Mouse (Mus musculus): ENCODE results near the gene Ezr. TPM values are rescaled to one million over a fixed set of nuclear protein-coding genes. Genes with fewer than 3 reads are reported as not detected.
"Not testable (repeated sequence)": the region's sequence is repeated elsewhere in the genome, so short reads cannot be mapped to it uniquely, and the experiment has no call there.

The Ezr gene
- polyA plus RNA-seq, 1 experiment from 2014 or later, result 46.9 TPM

DNA sequence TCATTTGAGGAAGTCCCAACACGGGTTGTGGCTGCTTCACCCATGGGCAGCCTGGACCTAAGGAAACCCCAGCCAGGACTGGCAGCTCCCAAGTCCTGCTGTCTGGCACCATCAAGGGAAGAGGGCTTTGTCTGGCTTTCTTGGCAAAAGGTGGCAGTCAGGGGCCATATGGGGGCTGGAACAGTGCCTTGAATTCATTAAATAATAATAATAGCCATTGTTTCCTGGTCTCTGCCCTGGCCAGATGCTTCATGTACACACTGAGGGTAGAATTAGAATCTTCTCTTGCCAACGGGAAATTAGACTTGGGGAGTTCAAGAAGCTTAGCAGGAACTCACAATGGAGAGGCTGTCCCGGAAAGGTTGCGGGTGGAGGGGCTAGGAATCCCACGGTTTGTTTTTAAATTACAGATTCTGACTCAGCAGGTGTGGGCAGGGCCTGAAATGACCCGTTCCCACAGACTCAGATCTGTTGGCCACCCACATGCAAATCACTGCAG is 53.3 kb downstream of the Ezr start:
- Histone ChIP-seq H3K36me3 (replicated peaks; ENCODE audit: control insufficient read depth, insufficient read depth, low read depth, low read length) (no peaks in the 10 kb centered on the region), H3K4me2 (ENCODE audit: low read depth, low read length) (no peak overlapping the region), H3K9me3 (replicated peaks; ENCODE audit: control insufficient read depth, low read length) (no peaks in the 10 kb centered on the region), H3K27me3 (ENCODE audit: control insufficient read depth, insufficient read depth, low read length) (no peaks in the 10 kb centered on the region), H3K9ac (replicated peaks; ENCODE audit: low read length) (no peak overlapping the region), H3K4me1 (ENCODE audit: control insufficient read depth, insufficient read depth, low read length) (no peaks in the 10 kb centered on the region), H3K27ac (replicated peaks; ENCODE audit: low read depth, low read length) (no peak overlapping the region), H3K4me3 (ENCODE audit: low read depth, low read length) (no peak overlapping the region)
- 19% methylated on average over 6 of the region's 6 CpGs for WGBS
- ATAC-seq (replicated peaks; ENCODE audit: insufficient number of reproducible peaks, low FRiP score, low TSS enrichment, low read depth) (no peak), DNase-seq (ENCODE audit: low spot score) (no peak)

DNA sequence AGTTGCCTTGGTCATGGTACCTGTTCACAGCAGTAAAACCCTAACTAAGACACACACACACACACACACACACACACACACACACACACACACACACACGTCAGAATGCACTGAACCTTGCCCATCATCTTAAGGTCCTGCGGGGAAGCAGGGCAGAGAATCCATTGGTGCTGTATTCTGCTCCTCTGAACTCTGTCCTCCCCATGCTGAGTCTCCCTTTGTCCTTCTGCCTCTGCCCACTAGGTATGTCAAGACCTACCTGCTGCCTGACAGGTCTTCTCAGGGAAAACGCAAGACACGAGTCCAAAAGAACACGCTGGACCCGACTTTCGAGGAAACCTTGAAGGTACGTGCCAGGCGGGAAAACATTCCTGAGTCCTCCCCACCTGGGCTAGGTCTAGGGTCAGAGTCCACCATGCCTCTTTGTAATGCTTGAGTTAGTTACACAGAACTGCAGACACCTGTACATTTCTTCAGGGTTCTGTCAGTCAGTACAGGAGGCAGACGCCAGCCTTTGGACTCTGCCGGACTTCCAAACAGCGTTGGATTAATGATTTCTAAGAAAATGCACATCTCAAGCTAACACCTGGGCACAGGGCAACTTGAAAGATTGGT is 54.5 kb downstream of the Ezr start:
- no peak overlapping the region for H3K9ac ChIP-seq (replicated peaks; ENCODE audit: low read length)
- H3K9me3 ChIP-seq (replicated peaks; ENCODE audit: control insufficient read depth, low read length), result no peaks in the 10 kb centered on the region
- H3K4me2 ChIP-seq (ENCODE audit: low read depth, low read length), result no peak overlapping the region
- no peaks in the 10 kb centered on the region for H3K27me3 ChIP-seq (ENCODE audit: control insufficient read depth, insufficient read depth, low read length)
- no peaks in the 10 kb centered on the region for H3K4me1 ChIP-seq (ENCODE audit: control insufficient read depth, insufficient read depth, low read length)
- no peak for ATAC-seq (replicated peaks; ENCODE audit: insufficient number of reproducible peaks, low FRiP score, low TSS enrichment, low read depth)
- no peaks in the 10 kb centered on the region for H3K36me3 ChIP-seq (replicated peaks; ENCODE audit: control insufficient read depth, insufficient read depth, low read depth, low read length)
- 92% methylated on average over 12 of the region's 12 CpGs for WGBS
- no peak overlapping the region for H3K4me3 ChIP-seq (ENCODE audit: low read depth, low read length)
- no peak overlapping the region for H3K27ac ChIP-seq (replicated peaks; ENCODE audit: low read depth, low read length)
- no peak for DNase-seq (ENCODE audit: low spot score)

DNA sequence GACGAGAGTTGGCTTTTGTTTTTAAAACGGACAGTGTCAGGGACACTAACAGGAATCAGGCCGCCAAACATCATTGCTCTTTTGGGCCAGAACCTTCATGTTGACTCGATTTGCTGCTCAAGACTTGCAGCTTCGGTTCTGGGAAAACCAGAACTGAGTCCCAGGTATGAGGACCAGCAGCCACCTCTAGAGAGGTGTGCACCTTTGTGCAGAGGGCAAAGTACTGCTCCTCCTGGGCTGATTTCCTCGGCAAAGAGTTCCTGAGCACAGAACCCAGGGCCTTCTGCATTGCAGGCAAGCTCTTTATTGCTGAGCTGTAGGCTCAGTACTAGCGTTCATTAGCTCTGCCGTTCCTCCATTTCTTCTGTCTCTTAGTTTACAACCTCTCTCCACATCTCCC is 68.6 kb downstream of the Ezr start:
- WGBS, result 81% methylated on average over 6 of the region's 8 CpGs
- not testable (repeated sequence) for ATAC-seq (replicated peaks; ENCODE audit: insufficient number of reproducible peaks, low FRiP score, low TSS enrichment, low read depth); H3K27ac ChIP-seq (replicated peaks; ENCODE audit: low read depth, low read length); DNase-seq (ENCODE audit: low spot score); H3K4me1 ChIP-seq (ENCODE audit: control insufficient read depth, insufficient read depth, low read length); H3K36me3 ChIP-seq (replicated peaks; ENCODE audit: control insufficient read depth, insufficient read depth, low read depth, low read length); H3K4me2 ChIP-seq (ENCODE audit: low read depth, low read length); H3K4me3 ChIP-seq (ENCODE audit: low read depth, low read length); H3K9me3 ChIP-seq (replicated peaks; ENCODE audit: control insufficient read depth, low read length); H3K27me3 ChIP-seq (ENCODE audit: control insufficient read depth, insufficient read depth, low read length); H3K9ac ChIP-seq (replicated peaks; ENCODE audit: low read length)

DNA sequence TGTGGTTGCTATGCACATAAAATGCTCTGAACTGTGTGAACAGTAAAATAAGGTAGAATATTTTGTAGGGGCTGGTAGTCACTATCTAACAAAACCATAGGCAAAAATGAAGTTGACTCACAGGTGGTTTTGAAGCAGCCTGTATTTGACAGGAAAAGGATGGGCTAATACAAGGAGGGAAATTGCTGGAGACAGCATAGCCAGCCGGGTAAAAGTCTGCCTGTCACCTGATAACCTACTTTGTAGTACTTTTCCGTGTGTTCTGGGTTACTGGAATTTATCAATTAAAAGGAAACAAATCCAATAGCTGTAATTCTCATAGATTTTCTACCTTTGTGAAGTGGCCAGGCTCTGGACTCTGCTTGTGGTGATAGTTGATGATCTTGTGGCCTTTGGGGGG is 69.1 kb downstream of the Ezr start:
- WGBS, result 65% methylated on average over 2 of the region's 2 CpGs
- not testable (repeated sequence) for H3K4me3 ChIP-seq (ENCODE audit: low read depth, low read length); H3K27ac ChIP-seq (replicated peaks; ENCODE audit: low read depth, low read length); H3K27me3 ChIP-seq (ENCODE audit: control insufficient read depth, insufficient read depth, low read length); H3K4me2 ChIP-seq (ENCODE audit: low read depth, low read length); DNase-seq (ENCODE audit: low spot score); H3K9me3 ChIP-seq (replicated peaks; ENCODE audit: control insufficient read depth, low read length); ATAC-seq (replicated peaks; ENCODE audit: insufficient number of reproducible peaks, low FRiP score, low TSS enrichment, low read depth); H3K4me1 ChIP-seq (ENCODE audit: control insufficient read depth, insufficient read depth, low read length); H3K36me3 ChIP-seq (replicated peaks; ENCODE audit: control insufficient read depth, insufficient read depth, low read depth, low read length); H3K9ac ChIP-seq (replicated peaks; ENCODE audit: low read length)

DNA sequence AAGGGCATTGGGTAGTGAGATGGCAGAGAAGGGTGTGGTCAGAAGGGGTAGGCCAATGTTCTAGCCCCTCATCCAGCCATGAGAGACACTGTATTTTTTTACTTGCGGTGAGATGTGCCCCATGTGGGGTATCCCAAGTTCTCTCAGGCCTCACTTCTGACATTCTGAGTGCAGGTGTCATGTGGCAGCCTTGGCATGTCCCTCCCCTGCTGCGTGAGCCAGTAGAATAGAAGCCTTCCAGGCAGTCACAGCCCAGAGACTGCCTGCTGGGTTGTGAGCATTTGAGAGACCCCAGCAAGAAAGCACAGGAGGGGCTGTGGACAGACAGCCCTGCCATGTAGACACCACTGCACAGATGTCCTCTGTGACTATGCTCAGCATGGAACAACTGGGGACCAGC is 74.4 kb downstream of the Ezr start:
- H3K4me2 ChIP-seq (ENCODE audit: low read depth, low read length), result not testable (repeated sequence)

DNA sequence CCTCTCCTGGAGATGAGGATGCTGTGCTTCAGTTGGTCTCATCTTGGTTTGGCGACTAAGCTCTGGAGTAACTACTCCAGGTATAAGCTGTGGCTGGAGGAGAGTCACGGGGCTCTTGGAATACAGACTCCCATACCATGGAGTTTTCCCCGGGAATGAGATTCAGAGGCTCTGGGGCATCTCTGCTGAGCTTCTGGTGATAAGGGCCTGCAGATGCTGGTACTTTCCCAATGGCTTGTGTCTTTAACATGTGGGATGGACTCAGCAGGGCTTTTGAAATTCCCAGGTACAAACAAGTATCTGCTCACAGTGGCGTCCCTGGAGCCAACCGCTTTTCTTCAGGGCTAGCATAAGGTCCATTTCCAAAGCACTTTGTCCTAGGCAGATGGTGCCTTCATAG is 75.2 kb downstream of the Ezr start:
- H3K36me3 ChIP-seq (replicated peaks; ENCODE audit: control insufficient read depth, insufficient read depth, low read depth, low read length); H3K9ac ChIP-seq (replicated peaks; ENCODE audit: low read length); H3K4me1 ChIP-seq (ENCODE audit: control insufficient read depth, insufficient read depth, low read length); H3K4me3 ChIP-seq (ENCODE audit: low read depth, low read length); H3K27ac ChIP-seq (replicated peaks; ENCODE audit: low read depth, low read length); ATAC-seq (replicated peaks; ENCODE audit: insufficient number of reproducible peaks, low FRiP score, low TSS enrichment, low read depth); H3K9me3 ChIP-seq (replicated peaks; ENCODE audit: control insufficient read depth, low read length); DNase-seq (ENCODE audit: low spot score); H3K4me2 ChIP-seq (ENCODE audit: low read depth, low read length); H3K27me3 ChIP-seq (ENCODE audit: control insufficient read depth, insufficient read depth, low read length): not testable (repeated sequence)
- 84% methylated on average over 5 of the region's 5 CpGs for WGBS

More for the DNA sequence above, 74.4 kb downstream of the Ezr start:
- not testable (repeated sequence) for H3K9ac ChIP-seq (replicated peaks; ENCODE audit: low read length); H3K36me3 ChIP-seq (replicated peaks; ENCODE audit: control insufficient read depth, insufficient read depth, low read depth, low read length); H3K27me3 ChIP-seq (ENCODE audit: control insufficient read depth, insufficient read depth, low read length); H3K4me1 ChIP-seq (ENCODE audit: control insufficient read depth, insufficient read depth, low read length); H3K4me3 ChIP-seq (ENCODE audit: low read depth, low read length); H3K9me3 ChIP-seq (replicated peaks; ENCODE audit: control insufficient read depth, low read length); H3K27ac ChIP-seq (replicated peaks; ENCODE audit: low read depth, low read length); ATAC-seq (replicated peaks; ENCODE audit: insufficient number of reproducible peaks, low FRiP score, low TSS enrichment, low read depth); DNase-seq (ENCODE audit: low spot score)
- 73% methylated on average over 2 of the region's 2 CpGs for WGBS

DNA sequence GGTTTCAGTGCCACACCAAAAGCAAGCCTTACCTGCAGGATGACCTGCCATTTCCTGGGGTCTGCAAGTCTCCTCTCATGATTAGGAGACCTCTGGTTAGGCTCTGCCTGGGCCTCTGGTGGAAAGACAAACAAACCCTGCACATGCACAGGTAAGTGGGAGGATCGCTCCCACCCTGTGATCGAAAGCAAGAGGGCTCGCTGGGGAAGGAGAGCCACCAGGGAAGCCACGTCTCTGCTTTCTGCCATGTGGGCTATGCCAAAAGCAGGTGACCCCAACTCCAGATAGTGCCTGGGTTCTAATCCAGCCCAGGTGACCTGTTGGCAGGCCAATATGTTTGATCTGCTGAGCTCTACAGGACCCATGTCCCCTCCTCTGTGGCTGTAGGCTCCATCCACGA is 76.1 kb downstream of the Ezr start:
- not testable (repeated sequence) for H3K4me3 ChIP-seq (ENCODE audit: low read depth, low read length); H3K4me1 ChIP-seq (ENCODE audit: control insufficient read depth, insufficient read depth, low read length); H3K9ac ChIP-seq (replicated peaks; ENCODE audit: low read length); H3K27ac ChIP-seq (replicated peaks; ENCODE audit: low read depth, low read length); H3K9me3 ChIP-seq (replicated peaks; ENCODE audit: control insufficient read depth, low read length); H3K36me3 ChIP-seq (replicated peaks; ENCODE audit: control insufficient read depth, insufficient read depth, low read depth, low read length); ATAC-seq (replicated peaks; ENCODE audit: insufficient number of reproducible peaks, low FRiP score, low TSS enrichment, low read depth); DNase-seq (ENCODE audit: low spot score); H3K27me3 ChIP-seq (ENCODE audit: control insufficient read depth, insufficient read depth, low read length); H3K4me2 ChIP-seq (ENCODE audit: low read depth, low read length)
- 86% methylated on average over 5 of the region's 5 CpGs for WGBS

DNA sequence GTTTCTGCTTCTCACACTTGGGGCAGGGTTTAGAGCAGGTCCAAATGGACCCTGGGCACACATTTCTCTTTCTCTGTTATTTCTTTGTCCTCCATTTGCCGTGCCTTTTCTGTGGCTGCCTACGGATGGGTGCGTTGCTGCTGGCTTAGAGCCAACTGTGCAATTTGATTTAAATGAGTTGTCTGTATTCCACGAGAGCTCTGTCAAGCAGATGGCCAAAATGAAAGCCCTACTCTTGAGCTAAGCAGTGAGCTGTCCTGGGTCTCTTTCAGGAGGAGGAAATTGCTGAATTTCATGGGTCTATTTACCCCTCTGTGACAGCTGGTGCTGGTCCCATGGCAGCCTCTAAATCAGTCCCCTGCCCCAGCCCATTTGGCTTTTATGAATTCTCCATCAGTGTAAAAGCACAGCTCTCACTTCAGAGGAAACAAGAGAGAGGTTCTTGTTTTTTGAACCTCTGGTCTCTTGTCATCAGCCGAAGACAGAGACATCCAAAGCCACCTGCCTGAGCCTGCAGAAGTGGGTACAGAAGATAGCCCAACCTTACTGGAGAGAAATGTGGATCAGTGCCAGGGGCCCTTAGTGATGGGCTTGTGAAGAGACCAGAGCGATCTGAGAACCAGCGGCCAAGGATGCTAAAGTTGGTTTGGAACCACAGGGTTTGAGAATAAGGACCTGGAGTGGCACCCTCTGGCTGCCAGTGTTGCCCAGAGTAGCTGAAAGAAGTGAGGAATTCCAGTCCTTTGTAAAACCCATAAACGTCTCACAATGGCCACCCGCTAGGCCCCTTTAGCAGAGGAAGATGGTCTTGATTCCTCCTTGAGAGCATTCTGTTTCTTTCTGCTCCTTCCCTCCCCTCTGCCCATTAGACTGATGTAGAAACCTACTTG is 79.0 kb downstream of the Ezr start:
- 61% methylated on average over 4 of the region's 9 CpGs for WGBS
- not testable (repeated sequence) for H3K9ac ChIP-seq (replicated peaks; ENCODE audit: low read length); H3K27me3 ChIP-seq (ENCODE audit: control insufficient read depth, insufficient read depth, low read length); H3K27ac ChIP-seq (replicated peaks; ENCODE audit: low read depth, low read length); DNase-seq (ENCODE audit: low spot score); H3K4me3 ChIP-seq (ENCODE audit: low read depth, low read length); H3K36me3 ChIP-seq (replicated peaks; ENCODE audit: control insufficient read depth, insufficient read depth, low read depth, low read length); H3K9me3 ChIP-seq (replicated peaks; ENCODE audit: control insufficient read depth, low read length); H3K4me2 ChIP-seq (ENCODE audit: low read depth, low read length); H3K4me1 ChIP-seq (ENCODE audit: control insufficient read depth, insufficient read depth, low read length)
- peak; percentile 63 for ATAC-seq (replicated peaks; ENCODE audit: insufficient number of reproducible peaks, low FRiP score, low TSS enrichment, low read depth)

All from embryonic facial prominence, embryonic 11.5 days (tissue).